8 mouse cellular contexts compared by ENCODE assay signal in the genomic region with DNA sequence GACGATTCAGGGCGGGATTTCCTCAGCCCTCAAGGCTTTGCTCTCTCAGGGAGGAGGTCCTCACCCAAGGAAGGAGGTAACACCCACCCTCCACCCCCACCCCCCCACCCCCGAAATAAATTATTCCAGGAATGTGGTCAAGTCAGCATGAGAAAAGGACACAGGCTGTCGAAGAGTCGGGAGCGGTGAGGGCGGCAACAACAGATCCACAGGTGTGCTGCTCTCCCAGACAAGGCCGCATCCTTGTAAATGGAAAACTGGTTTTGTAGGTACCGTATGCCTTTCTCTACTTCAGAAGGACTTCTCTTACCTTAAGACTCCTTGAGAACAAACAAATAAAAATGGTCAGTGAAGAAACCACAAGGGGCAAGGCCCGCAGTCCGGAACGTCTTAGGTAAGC. TPM values are rescaled to one million over a fixed set of nuclear protein-coding genes. Genes with fewer than 3 reads are reported as not detected.
DNase-seq lines count a peak whose midpoint lies in the region; ATAC-seq lines count a peak whose summit lies in the region.

Serbp1 (plus strand) TSS at position 200 of the 400 bp plus-strand sequence.

- no peaks in the 10 kb centered on the region for H3K9me3 ChIP-seq in neural tube, embryonic 11.5 days (ENCODE audit: control insufficient read depth, low read length)
- no peaks in the 10 kb centered on the region for H3K9me3 ChIP-seq in embryonic facial prominence, embryonic 13.5 days
- H3K9me3 ChIP-seq in heart, embryonic 13.5 days: no peaks in the 10 kb centered on the region
- no peaks in the 10 kb centered on the region for H3K9me3 ChIP-seq in midbrain, embryonic 16.5 days (replicated peaks; ENCODE audit: control insufficient read depth, low read length, poor library complexity, severe bottlenecking)

- no peak within 1 kb of the TSS for H3K4me3 ChIP-seq in neural tube, embryonic 11.5 days (ENCODE audit: low read depth, low read length)
- no peak within 1 kb of the TSS for H3K4me3 ChIP-seq in embryonic facial prominence, embryonic 13.5 days
- no peak within 1 kb of the TSS for H3K4me3 ChIP-seq in heart, embryonic 13.5 days
- H3K4me3 ChIP-seq in midbrain, embryonic 16.5 days (ENCODE audit: low read depth, low read length): no peak within 1 kb of the TSS

- intact Hi-C loops in left cerebral cortex, postnatal 14 days (cut with DNase I): no loop called here

- H3K9ac ChIP-seq in neural tube, embryonic 11.5 days (ENCODE audit: low read length): no peak within 1 kb of the TSS
- no peak within 1 kb of the TSS for H3K9ac ChIP-seq in embryonic facial prominence, embryonic 13.5 days
- no peak within 1 kb of the TSS for H3K9ac ChIP-seq in heart, embryonic 13.5 days
- no peak within 1 kb of the TSS for H3K9ac ChIP-seq in midbrain, embryonic 16.5 days (ENCODE audit: low read depth, low read length)

- WGBS in neural tube, embryonic 11.5 days: 24% methylated on average over 12 of the region's 12 CpGs
- 23% methylated on average over 12 of the region's 12 CpGs for WGBS in embryonic facial prominence, embryonic 13.5 days
- WGBS in heart, embryonic 13.5 days: 34% methylated on average over 12 of the region's 12 CpGs
- 29% methylated on average over 12 of the region's 12 CpGs for WGBS in midbrain, embryonic 16.5 days

- no peaks in the 10 kb centered on the region for H3K4me1 ChIP-seq in neural tube, embryonic 11.5 days (ENCODE audit: control insufficient read depth, insufficient read depth, low read length)
- no peaks in the 10 kb centered on the region for H3K4me1 ChIP-seq in embryonic facial prominence, embryonic 13.5 days
- no peaks in the 10 kb centered on the region for H3K4me1 ChIP-seq in heart, embryonic 13.5 days
- no peaks in the 10 kb centered on the region for H3K4me1 ChIP-seq in midbrain, embryonic 16.5 days (ENCODE audit: control insufficient read depth, insufficient read depth, low read length)

- no peak for DNase-seq in neural tube, embryonic 11.5 days (ENCODE audit: low spot score)
- no peak for DNase-seq in neural tube, embryonic 10.5 days (ENCODE audit: extremely low spot score, low spot score)
- no peak for DNase-seq in left cerebral cortex, postnatal 14 days (ENCODE audit: low spot score in 2 of 2)
- DNase-seq in cerebellum, adult 18-20 months: no peak
- DNase-seq in embryo, embryonic 11 days: no peak

- H3K27ac ChIP-seq in neural tube, embryonic 11.5 days (ENCODE audit: low read depth, low read length): no peak within 1 kb of the TSS
- no peak within 1 kb of the TSS for H3K27ac ChIP-seq in embryonic facial prominence, embryonic 13.5 days
- no peak within 1 kb of the TSS for H3K27ac ChIP-seq in heart, embryonic 13.5 days (replicated peaks)
- no peak within 1 kb of the TSS for H3K27ac ChIP-seq in midbrain, embryonic 16.5 days (ENCODE audit: low read length)

- H3K4me2 ChIP-seq in neural tube, embryonic 11.5 days (ENCODE audit: low read depth): no peak within 1 kb of the TSS
- no peak within 1 kb of the TSS for H3K4me2 ChIP-seq in embryonic facial prominence, embryonic 13.5 days
- no peak within 1 kb of the TSS for H3K4me2 ChIP-seq in heart, embryonic 13.5 days
- no peak within 1 kb of the TSS for H3K4me2 ChIP-seq in midbrain, embryonic 16.5 days (ENCODE audit: low read length)

- ATAC-seq in neural tube, embryonic 11.5 days (ENCODE audit: insufficient read depth, low FRiP score, low TSS enrichment): no peak
- ATAC-seq in embryonic facial prominence, embryonic 13.5 days (ENCODE audit: insufficient number of reproducible peaks, insufficient read depth, low FRiP score, low TSS enrichment, low read depth): no peak
- no peak for ATAC-seq in heart, embryonic 13.5 days (ENCODE audit: extremely low read depth, insufficient number of reproducible peaks, low FRiP score, low TSS enrichment)
- no peak for ATAC-seq in midbrain, embryonic 16.5 days

- H3K36me3 ChIP-seq in neural tube, embryonic 11.5 days (ENCODE audit: control insufficient read depth, insufficient read depth, low read length): no peaks in the 10 kb centered on the region
- no peaks in the 10 kb centered on the region for H3K36me3 ChIP-seq in embryonic facial prominence, embryonic 13.5 days
- no peaks in the 10 kb centered on the region for H3K36me3 ChIP-seq in heart, embryonic 13.5 days
- H3K36me3 ChIP-seq in midbrain, embryonic 16.5 days (ENCODE audit: control insufficient read depth, insufficient read depth, low read length): no peaks in the 10 kb centered on the region

- no peaks in the 10 kb centered on the region for H3K27me3 ChIP-seq in neural tube, embryonic 11.5 days (ENCODE audit: control insufficient read depth, insufficient read depth, low read length)
- H3K27me3 ChIP-seq in embryonic facial prominence, embryonic 13.5 days: no peaks in the 10 kb centered on the region
- H3K27me3 ChIP-seq in heart, embryonic 13.5 days (replicated peaks): no peaks in the 10 kb centered on the region
- H3K27me3 ChIP-seq in midbrain, embryonic 16.5 days (ENCODE audit: control insufficient read depth, insufficient read depth, low read depth, low read length): no peaks in the 10 kb centered on the region

RNA-seq across cellular contexts. Expression of gene Serbp1, which starts in this region (rescaled TPM):
- polyA plus RNA-seq in neural tube, embryonic 11.5 days (2014; fragmentation: Nextera tagmentation; extraction: Ambion mirVana): 502 and 588 TPM in 2 replicates
- polyA plus RNA-seq in embryonic facial prominence, embryonic 13.5 days (2015; fragmentation: Nextera tagmentation; extraction: Ambion mirVana): 432 TPM in 2 replicates
- polyA plus RNA-seq in heart, embryonic 13.5 days (2015; fragmentation: Nextera tagmentation; extraction: Ambion mirVana): 309 and 332 TPM in 2 replicates
- total RNA-seq in left cerebral cortex, postnatal 14 days (2021): 100 to 1,000 TPM; 209 to 215 TPM
- 270 and 283 TPM in 2 replicates for polyA plus RNA-seq in midbrain, embryonic 16.5 days (2015; fragmentation: Nextera tagmentation; extraction: Ambion mirVana)
